ENCODE assay signal across 16 mouse cellular contexts in the genomic region with DNA sequence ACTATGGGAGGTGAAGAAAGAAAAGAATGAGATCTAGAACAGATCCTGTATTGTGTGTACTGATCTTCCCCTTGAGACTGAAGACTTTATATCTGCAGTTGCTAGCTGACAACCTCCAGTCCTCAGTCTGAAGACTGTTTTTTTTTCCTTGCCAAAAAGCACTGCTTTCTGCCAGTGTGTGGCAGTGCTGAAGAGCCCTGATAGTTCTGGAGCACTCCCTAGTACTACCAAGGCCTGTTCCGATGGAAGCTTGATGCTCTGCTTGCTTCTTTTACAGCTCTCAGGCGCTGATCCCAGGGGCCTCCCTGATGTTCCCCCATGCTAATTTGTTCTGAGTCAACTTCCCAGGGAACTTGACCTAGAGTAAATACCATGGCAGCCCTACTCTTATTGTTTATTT. TPM values are rescaled to one million over a fixed set of nuclear protein-coding genes. Genes with fewer than 3 reads are reported as not detected.
DNase-seq lines count a peak whose midpoint lies in the region; ATAC-seq and TF ChIP-seq lines count a peak whose summit lies in the region.
"Had no signal": no experiment of that assay in that cellular context is flagged by ENCODE, and none has a peak within 500 bp of the region (broad histone marks: within the 10 kb centered on the region; RNA-seq: fewer than 3 reads in every experiment).

No protein-coding gene starts in this region.

- H3K4me2 ChIP-seq in forebrain, embryonic 14.5 days (ENCODE audit: low read length), result no peak overlapping the region
- no peak overlapping the region for H3K4me2 ChIP-seq in forebrain, embryonic 15.5 days (replicated peaks)
- H3K4me2 ChIP-seq in kidney, embryonic 14.5 days (replicated peaks; ENCODE audit: low read depth, low read length), result no peak overlapping the region
- no peak overlapping the region for H3K4me2 ChIP-seq in lung, postnatal 0 days (replicated peaks; ENCODE audit: low read depth, low read length)
- no peak overlapping the region for H3K4me2 ChIP-seq in stomach, postnatal 0 days (replicated peaks; ENCODE audit: low read depth)
- H3K4me2 ChIP-seq: heart, embryonic 12.5 days; hindbrain, embryonic 12.5 days; midbrain, embryonic 12.5 days had no signal

- peak; percentile 11 for DNase-seq in forebrain, embryonic 14.5 days (ENCODE audit: low spot score)
- no peak for DNase-seq in kidney, adult 2 months
- peak; percentile 68 for DNase-seq in lung, postnatal 0 days (ENCODE audit: low spot score)
- DNase-seq in lung, adult 18-20 months, result no peak
- DNase-seq in stomach, postnatal 0 days (ENCODE audit: low spot score), result no peak
- no peak for DNase-seq in spleen, postnatal 36 days (ENCODE audit: low spot score in 2 of 2)
- DNase-seq: adrenal gland, postnatal 36 days; gastrocnemius, postnatal 36 days; kidney, adult 11 months; thymus, adult 18-20 months had no signal

- TF ChIP-seq EP300 in lung, postnatal 0 days (IDR thresholded peaks at IDR 0.05), result no peak
- TF ChIP-seq EP300 in stomach, postnatal 0 days (optimal IDR thresholded peaks at IDR 0.05), result no peak

- no peak for ATAC-seq in forebrain, embryonic 14.5 days
- ATAC-seq in forebrain, embryonic 15.5 days (replicated peaks), result no peak
- no peak for ATAC-seq in kidney, embryonic 14.5 days (ENCODE audit: low FRiP score, low TSS enrichment)
- ATAC-seq in lung, postnatal 0 days, result no peak
- ATAC-seq in stomach, postnatal 0 days (ENCODE audit: low FRiP score, low TSS enrichment), result no peak
- ATAC-seq: activated CD4-positive, CD25-positive, alpha-beta regulatory T cell, adult 4 months had no signal

- 0 out of 2 replicates have a peak, but pooled peaks have one; percentile 18 for TF ChIP-seq CTCF in kidney, adult 2 months (conservative IDR thresholded peaks at IDR 0.05; ENCODE audit: insufficient read depth, insufficient read length, low read depth, low read length)
- TF ChIP-seq CTCF in lung, postnatal 0 days (IDR thresholded peaks at IDR 0.05), result peak; percentile 36
- TF ChIP-seq CTCF in stomach, postnatal 0 days (IDR thresholded peaks at IDR 0.05; ENCODE audit: low read depth), result peak; percentile 54

- no peaks in the 10 kb centered on the region for H3K27me3 ChIP-seq in forebrain, embryonic 14.5 days (replicated peaks; ENCODE audit: control insufficient read depth, insufficient read depth, low read length)
- H3K27me3 ChIP-seq in forebrain, embryonic 15.5 days, result no peaks in the 10 kb centered on the region
- H3K27me3 ChIP-seq in kidney, adult 2 months (replicated peaks; ENCODE audit: control insufficient read depth, insufficient read depth, low read length), result no peaks in the 10 kb centered on the region
- no peaks in the 10 kb centered on the region for H3K27me3 ChIP-seq in kidney, embryonic 14.5 days (ENCODE audit: control insufficient read depth, insufficient read depth, low read length)
- H3K27me3 ChIP-seq in lung, postnatal 0 days (replicated peaks; ENCODE audit: insufficient read depth, low read length), result no peaks in the 10 kb centered on the region
- no peaks in the 10 kb centered on the region for H3K27me3 ChIP-seq in stomach, postnatal 0 days (ENCODE audit: control insufficient read depth, insufficient read depth, low read length)
- H3K27me3 ChIP-seq: heart, embryonic 12.5 days; hindbrain, embryonic 12.5 days; midbrain, embryonic 12.5 days had no signal

- no peak overlapping the region for H3K27ac ChIP-seq in forebrain, embryonic 14.5 days (ENCODE audit: low read depth, low read length)
- H3K27ac ChIP-seq in forebrain, embryonic 15.5 days (replicated peaks), result no peak overlapping the region
- peak overlapping the region; percentile 79 for H3K27ac ChIP-seq in kidney, adult 2 months (ENCODE audit: insufficient read depth, low read depth, low read length)
- H3K27ac ChIP-seq in kidney, embryonic 14.5 days (ENCODE audit: low read depth, low read length), result no peak overlapping the region
- no peak overlapping the region for H3K27ac ChIP-seq in lung, postnatal 0 days (ENCODE audit: low read length)
- peak overlapping the region; percentile 70 for H3K27ac ChIP-seq in stomach, postnatal 0 days (replicated peaks)
- H3K27ac ChIP-seq: hindbrain, embryonic 12.5 days; midbrain, embryonic 12.5 days had no signal

- no peak for TF ChIP-seq POLR2A in kidney, adult 2 months (IDR thresholded peaks at IDR 0.05; ENCODE audit: low read depth, low read length)

- WGBS in forebrain, embryonic 14.5 days, result 53% methylated on average over 2 of the region's 2 CpGs
- WGBS in forebrain, embryonic 15.5 days, result 39% methylated on average over 2 of the region's 2 CpGs
- WGBS in kidney, adult 2 months, result 35% methylated on average over 2 of the region's 2 CpGs
- 31% methylated on average over 2 of the region's 2 CpGs for whole genome bisulfite sequencing in kidney, embryonic 14.5 days
- 29% methylated on average over 2 of the region's 2 CpGs for WGBS in lung, postnatal 0 days
- 14% methylated on average over 2 of the region's 2 CpGs for WGBS in stomach, postnatal 0 days

- no peaks in the 10 kb centered on the region for H3K9me3 ChIP-seq in forebrain, embryonic 14.5 days (replicated peaks; ENCODE audit: control insufficient read depth, low read length)
- no peaks in the 10 kb centered on the region for H3K9me3 ChIP-seq in forebrain, embryonic 15.5 days
- H3K9me3 ChIP-seq in kidney, embryonic 14.5 days (ENCODE audit: control insufficient read depth, low read length), result no peaks in the 10 kb centered on the region
- no peaks in the 10 kb centered on the region for H3K9me3 ChIP-seq in lung, postnatal 0 days (ENCODE audit: low read length)
- H3K9me3 ChIP-seq in stomach, postnatal 0 days (ENCODE audit: control insufficient read depth, low read length), result no peaks in the 10 kb centered on the region
- H3K9me3 ChIP-seq: heart, embryonic 12.5 days; midbrain, embryonic 12.5 days had no signal

- no peaks in the 10 kb centered on the region for H3K36me3 ChIP-seq in forebrain, embryonic 14.5 days (ENCODE audit: control insufficient read depth, insufficient read depth, low read length)
- no peaks in the 10 kb centered on the region for H3K36me3 ChIP-seq in forebrain, embryonic 15.5 days
- H3K36me3 ChIP-seq in kidney, adult 2 months (ENCODE audit: control insufficient read depth, insufficient read depth, low read length), result no peaks in the 10 kb centered on the region
- H3K36me3 ChIP-seq in kidney, embryonic 14.5 days (ENCODE audit: control insufficient read depth, insufficient read depth, low read length), result no peaks in the 10 kb centered on the region
- H3K36me3 ChIP-seq in lung, postnatal 0 days (ENCODE audit: insufficient read depth, low read length), result no peaks in the 10 kb centered on the region
- no peaks in the 10 kb centered on the region for H3K36me3 ChIP-seq in stomach, postnatal 0 days (ENCODE audit: control insufficient read depth, insufficient read depth, low read length)
- H3K36me3 ChIP-seq: heart, embryonic 12.5 days; hindbrain, embryonic 12.5 days; midbrain, embryonic 12.5 days had no signal

- no peak overlapping the region for H3K4me3 ChIP-seq in forebrain, embryonic 14.5 days (ENCODE audit: low read depth, low read length)
- no peak overlapping the region for H3K4me3 ChIP-seq in forebrain, embryonic 15.5 days
- H3K4me3 ChIP-seq in kidney, adult 2 months (ENCODE audit: insufficient read depth, low read depth, low read length), result no peak overlapping the region
- H3K4me3 ChIP-seq in kidney, embryonic 14.5 days (ENCODE audit: low read length), result no peak overlapping the region
- H3K4me3 ChIP-seq in lung, postnatal 0 days (ENCODE audit: low read depth, low read length), result no peak overlapping the region
- no peak overlapping the region for H3K4me3 ChIP-seq in stomach, postnatal 0 days (ENCODE audit: low read depth, low read length)
- H3K4me3 ChIP-seq: heart, embryonic 12.5 days; hindbrain, embryonic 12.5 days; midbrain, embryonic 12.5 days had no signal

- H3K9ac ChIP-seq in forebrain, embryonic 14.5 days (ENCODE audit: low read length), result no peak overlapping the region
- no peak overlapping the region for H3K9ac ChIP-seq in forebrain, embryonic 15.5 days (replicated peaks)
- no peak overlapping the region for H3K9ac ChIP-seq in kidney, embryonic 14.5 days (ENCODE audit: low read depth, low read length)
- no peak overlapping the region for H3K9ac ChIP-seq in lung, postnatal 0 days (replicated peaks; ENCODE audit: low read depth)
- no peak overlapping the region for H3K9ac ChIP-seq in stomach, postnatal 0 days (ENCODE audit: low read length)
- H3K9ac ChIP-seq: heart, embryonic 12.5 days; hindbrain, embryonic 12.5 days; midbrain, embryonic 12.5 days had no signal

- peaks cover 10% of the 10 kb centered on the region for H3K4me1 ChIP-seq in forebrain, embryonic 14.5 days (ENCODE audit: control insufficient read depth, insufficient read depth, low read length)
- peaks cover 13% of the 10 kb centered on the region for H3K4me1 ChIP-seq in forebrain, embryonic 15.5 days
- H3K4me1 ChIP-seq in kidney, adult 2 months (ENCODE audit: control insufficient read depth, insufficient read depth, low read length), result no peaks in the 10 kb centered on the region
- no peaks in the 10 kb centered on the region for H3K4me1 ChIP-seq in kidney, embryonic 14.5 days (ENCODE audit: control insufficient read depth, insufficient read depth, low read length)
- no peaks in the 10 kb centered on the region; the same call in 1 of the 2 replicates for H3K4me1 ChIP-seq in lung, postnatal 0 days (ENCODE audit: insufficient read depth, low read depth, low read length)
- H3K4me1 ChIP-seq in stomach, postnatal 0 days (replicated peaks; ENCODE audit: control insufficient read depth, insufficient read depth), result no peaks in the 10 kb centered on the region

RNA-seq across cellular contexts. Expression of a gene that starts 26.9 kb away (rescaled TPM):
- 42.8 and 53.3 TPM in 2 replicates for polyA plus RNA-seq in forebrain, embryonic 14.5 days (2014; fragmentation: Nextera tagmentation; extraction: Ambion mirVana)
- polyA plus RNA-seq in forebrain, embryonic 15.5 days (2015; fragmentation: Nextera tagmentation; extraction: Ambion mirVana), result 87.1 and 89.2 TPM in 2 replicates
- 36.7 and 37.1 TPM in 2 replicates for polyA plus RNA-seq in kidney, adult 2 months (2012; rRNA removed)
- 54.9 and 60.9 TPM in 2 replicates for polyA plus RNA-seq in kidney, embryonic 14.5 days (2014; fragmentation: Nextera tagmentation; extraction: Ambion mirVana)
- polyA plus RNA-seq in lung, postnatal 0 days (2015; fragmentation: Nextera tagmentation; extraction: Ambion mirVana), result 24.7 and 25.7 TPM in 2 replicates
- 32.2 and 39.0 TPM in 2 replicates for polyA plus RNA-seq in stomach, postnatal 0 days (2015; fragmentation: Nextera tagmentation; extraction: Ambion mirVana)

RNA-seq across cellular contexts. Expression of a gene that starts 31.9 kb away (rescaled TPM):
- 9.6 and 10.2 TPM in 2 replicates for polyA plus RNA-seq in forebrain, embryonic 14.5 days (2014; fragmentation: Nextera tagmentation; extraction: Ambion mirVana)
- 10.0 and 10.7 TPM in 2 replicates for polyA plus RNA-seq in forebrain, embryonic 15.5 days (2015; fragmentation: Nextera tagmentation; extraction: Ambion mirVana)
- 2.4 and 3.6 TPM in 2 replicates for polyA plus RNA-seq in kidney, adult 2 months (2012; rRNA removed)
- 5.8 and 6.7 TPM in 2 replicates for polyA plus RNA-seq in kidney, embryonic 14.5 days (2014; fragmentation: Nextera tagmentation; extraction: Ambion mirVana)
- 22.5 and 23.1 TPM in 2 replicates for polyA plus RNA-seq in lung, postnatal 0 days (2015; fragmentation: Nextera tagmentation; extraction: Ambion mirVana)
- polyA plus RNA-seq in stomach, postnatal 0 days (2015; fragmentation: Nextera tagmentation; extraction: Ambion mirVana), result 27.3 and 28.8 TPM in 2 replicates

Comparison
In these comparisons a context has a peak if more than half of its experiments do, and no peak if none do; other contexts are left out.
1. DNase-seq: peak in forebrain, embryonic 14.5 days (single experiment) and lung, postnatal 0 days (single experiment); none in kidney, adult 2 months (single experiment), lung, adult 18-20 months (0 of 2), stomach, postnatal 0 days (single experiment) and spleen, postnatal 36 days (0 of 2).
2. H3K27ac ChIP-seq: peak in kidney, adult 2 months (single experiment) and stomach, postnatal 0 days (single experiment); none in forebrain, embryonic 14.5 days (single experiment), forebrain, embryonic 15.5 days (single experiment), kidney, embryonic 14.5 days (single experiment) and lung, postnatal 0 days (single experiment).
3. Peak in every context shown above with its lines, with median percentiles within 50 percentile points of each other: CTCF ChIP-seq.